Mouse (Mus musculus) thymus, postnatal 4 days (tissue): ENCODE measurements at regions not wholly inside any gene's neighbourhood (a gene's known extent, or its start where the extent isn't known, plus 50 kb on each side); places are given as distances from the start of the nearest gene placed in this dataset.

Experiments
- DNase-seq: peaks from one replicate; pipeline ENCODE4 v3.0.0; 2021

DNA sequence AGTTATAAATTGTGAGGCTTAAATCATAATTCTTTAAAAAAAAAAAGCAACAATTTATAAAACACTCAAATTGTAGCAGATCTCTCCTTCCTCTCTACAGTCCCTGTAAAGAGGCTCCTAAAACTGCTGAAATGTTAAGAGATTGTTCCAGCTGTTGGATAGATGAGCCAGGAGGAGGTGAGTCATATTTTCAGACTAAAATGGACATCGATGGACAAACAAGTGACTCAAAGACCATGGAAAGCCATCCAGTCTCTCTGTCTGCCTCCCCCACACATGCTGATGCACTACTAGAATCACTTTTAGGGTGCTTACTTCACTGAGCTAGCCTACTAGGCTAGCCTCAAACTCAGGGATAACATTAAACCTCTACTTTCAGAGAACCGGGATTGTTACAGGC, 561.5 kb downstream of the Tmem114 start:
- DNase-seq, result no peak

DNA sequence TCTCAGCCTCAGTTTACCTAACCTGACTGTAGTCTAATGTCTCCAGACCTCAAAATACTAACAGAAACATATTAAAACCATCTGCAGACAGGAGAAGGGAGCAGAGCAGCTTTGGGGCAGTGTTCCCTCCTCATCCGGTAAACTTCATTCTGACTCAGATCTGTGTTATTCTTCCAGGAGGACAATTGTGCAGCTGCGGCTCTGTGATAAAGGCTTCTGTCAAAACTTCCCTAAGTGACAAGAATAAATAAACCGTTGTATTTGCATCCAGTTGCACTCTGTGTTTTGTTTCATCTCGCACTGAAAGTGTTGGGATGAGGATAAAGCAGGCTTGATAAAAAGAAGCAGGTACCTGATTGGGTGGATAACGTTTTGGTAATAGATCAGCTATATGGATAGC, 585.8 kb downstream of the Tmem114 start:
- no peak for DNase-seq

DNA sequence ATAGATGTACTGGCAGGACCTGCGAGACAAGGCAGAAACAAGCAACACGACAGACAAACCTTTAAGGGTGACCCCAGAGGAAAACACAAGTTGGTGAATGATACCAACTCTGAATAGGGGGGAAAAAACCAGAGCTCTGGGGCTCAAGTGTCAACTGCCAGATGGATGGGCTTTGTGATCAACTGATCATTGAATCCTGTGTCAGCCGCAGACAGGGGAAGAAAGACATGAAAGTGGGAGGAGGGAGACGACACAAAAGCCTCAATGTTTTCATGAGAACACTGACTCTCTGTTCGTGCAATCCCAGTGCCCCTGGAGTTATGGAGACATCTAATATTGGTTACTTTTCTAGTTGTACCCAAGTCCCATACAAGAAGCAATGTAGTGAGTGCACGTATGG, 593.8 kb downstream of the Tmem114 start:
- DNase-seq, result no peak

DNA sequence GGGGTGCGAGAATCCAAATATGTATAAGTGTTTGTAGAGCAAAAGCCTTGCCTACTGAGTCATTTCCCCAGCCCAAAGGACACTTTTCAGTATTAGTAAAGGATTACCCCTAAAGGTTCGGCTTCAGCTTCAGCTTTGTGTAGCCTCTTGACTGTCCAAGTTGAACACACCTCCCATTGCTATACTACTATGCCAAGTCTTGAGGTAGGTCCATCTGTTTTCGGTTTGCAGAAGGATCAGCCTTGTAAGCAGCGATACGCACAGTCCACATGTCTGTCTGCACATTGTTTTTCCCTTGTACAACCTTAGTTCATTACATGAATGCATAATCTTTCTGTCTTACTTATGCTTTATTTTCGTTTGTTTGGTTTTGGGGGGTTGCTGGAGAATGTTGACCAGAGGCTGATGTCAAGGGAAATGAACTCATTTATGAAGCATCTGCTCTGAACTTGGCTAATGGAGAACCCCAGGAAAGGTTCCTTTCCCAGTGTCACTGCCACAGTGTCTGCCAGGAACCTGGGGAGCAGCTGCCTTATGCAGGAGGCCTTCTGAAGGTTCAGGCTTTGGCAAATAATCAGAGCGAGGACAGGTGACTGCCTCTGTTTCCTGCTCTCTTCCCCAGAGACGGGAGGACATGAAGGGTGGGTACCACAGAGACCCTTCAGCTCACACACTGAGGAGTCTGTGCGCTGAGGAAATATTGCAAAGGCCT, 594.8 kb downstream of the Tmem114 start:
- no peak for DNase-seq

DNA sequence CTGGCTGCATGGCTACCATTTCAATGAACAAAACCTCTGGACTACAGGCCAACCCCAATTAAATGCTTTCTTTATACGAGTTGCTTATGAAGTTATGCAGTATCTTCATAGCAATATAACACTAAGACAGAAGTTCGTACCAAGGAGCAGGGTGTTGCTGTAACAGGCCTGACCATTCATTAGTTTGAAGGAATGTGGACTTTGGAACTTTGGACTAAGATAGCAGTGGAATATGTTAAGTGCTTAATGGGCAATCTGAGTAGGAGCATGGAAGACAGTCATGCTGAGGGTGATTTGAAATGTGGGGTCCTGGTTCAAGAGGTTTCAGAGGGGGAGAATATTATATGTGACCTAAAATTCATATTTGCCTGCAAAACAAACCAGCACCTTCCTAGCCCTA, 623.8 kb downstream of the Tmem114 start:
- DNase-seq, result no peak

DNA sequence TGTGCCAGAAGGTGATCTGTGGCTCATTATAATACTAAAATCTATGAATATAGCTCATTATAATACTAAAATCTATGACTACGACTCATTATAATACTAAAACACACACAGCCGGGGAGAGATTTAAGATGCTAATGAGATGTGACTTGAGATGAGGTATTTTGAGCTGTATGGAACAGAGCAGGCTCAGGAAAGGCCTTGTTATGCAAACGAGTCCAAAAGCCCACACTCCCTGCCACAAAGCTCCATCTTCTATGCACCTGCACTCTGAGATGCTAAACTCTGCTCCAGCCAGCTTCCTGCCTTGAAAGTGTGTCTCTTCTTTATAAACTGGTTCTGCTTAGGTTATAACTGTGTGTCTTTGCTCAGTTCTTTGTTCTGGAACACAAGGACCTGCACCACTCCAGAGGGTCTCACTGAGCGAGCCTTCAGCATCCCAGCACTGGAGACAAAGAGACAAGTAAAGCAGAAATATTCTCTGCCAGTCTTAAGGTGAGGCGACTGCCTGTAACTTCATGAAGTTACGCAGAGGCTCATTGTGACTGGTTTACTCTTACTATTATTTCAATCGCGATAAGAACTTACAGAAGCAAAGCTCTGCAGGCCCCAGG, 627.7 kb downstream of the Tmem114 start:
- peak; percentile 30 for DNase-seq

DNA sequence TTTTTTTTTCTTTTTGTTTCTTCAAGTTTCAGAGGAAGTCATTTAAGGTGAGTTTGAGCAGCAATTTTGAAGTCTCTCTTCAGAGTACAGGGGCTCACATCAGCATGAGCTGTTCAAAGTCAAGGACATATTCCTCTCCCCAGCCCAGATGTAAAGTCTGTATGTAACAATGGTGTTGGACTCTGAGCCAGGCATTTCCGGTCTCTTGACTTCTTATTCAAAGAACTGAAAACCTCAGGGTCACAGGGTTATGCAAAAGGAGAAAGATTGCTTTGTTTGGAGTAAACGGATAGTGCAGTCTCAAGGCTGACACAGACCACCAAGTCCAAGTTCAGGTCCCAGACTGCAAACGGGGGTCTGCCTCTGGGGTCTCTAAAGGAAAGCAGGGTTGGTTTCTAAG, 629.4 kb downstream of the Tmem114 start:
- no peak for DNase-seq

DNA sequence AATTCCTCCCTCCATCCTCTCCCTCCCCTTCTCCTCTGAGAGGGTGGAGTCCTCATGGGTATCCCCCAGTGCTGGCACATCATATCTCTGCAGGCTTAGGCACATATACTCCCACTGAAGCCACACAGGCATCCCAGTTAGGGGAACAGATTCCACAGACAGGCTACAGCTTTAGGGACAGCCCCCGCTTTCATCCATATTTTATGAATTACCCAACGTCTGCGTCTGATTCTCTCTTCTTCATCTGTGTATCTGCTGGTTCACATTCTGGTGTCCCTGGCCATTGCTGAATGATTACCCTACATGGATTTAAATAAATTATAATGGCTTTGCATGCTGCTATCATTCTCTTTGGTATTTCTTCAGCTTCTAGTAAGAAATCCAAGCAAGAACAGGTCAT, 632.4 kb downstream of the Tmem114 start:
- DNase-seq, result no peak

DNA sequence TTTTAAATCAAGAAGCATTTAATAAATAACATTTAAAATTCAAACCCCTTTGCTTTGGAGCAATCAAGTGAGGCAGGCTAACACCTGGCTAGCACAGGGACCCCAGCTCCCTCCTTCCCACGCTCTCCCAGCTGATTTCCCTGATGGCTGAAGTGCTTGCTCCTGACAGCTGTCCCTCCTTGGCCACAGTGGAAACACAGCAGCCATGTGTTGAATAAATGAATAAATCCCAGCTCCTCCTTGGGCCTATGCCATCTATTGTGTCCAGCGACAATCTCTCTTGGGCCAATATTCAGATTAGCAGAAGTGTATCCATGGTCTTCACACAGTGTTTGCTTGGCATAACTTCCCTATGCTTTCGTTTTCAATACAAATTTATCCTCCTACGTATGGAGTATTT, 634.7 kb downstream of the Tmem114 start:
- no peak for DNase-seq

DNA sequence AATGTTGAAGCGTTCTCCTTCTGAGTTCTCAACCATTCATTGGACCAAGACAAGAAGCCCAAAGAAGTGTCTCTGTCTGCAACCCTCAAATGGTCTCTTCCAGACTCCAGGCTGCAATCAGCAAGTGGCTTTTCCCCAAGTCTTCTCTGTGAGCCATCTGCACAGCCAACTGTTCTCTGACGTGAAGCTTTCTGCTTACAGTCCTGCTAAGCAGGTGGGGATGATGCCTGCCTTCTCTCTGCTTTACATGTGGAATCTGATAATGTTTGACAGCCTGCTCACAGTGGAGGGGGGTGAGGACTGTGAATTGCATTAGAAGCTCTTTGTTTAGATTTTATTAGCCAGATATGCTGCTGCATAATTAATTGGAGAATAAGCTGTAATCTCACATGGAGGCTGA, 636.7 kb downstream of the Tmem114 start:
- no peak for DNase-seq

DNA sequence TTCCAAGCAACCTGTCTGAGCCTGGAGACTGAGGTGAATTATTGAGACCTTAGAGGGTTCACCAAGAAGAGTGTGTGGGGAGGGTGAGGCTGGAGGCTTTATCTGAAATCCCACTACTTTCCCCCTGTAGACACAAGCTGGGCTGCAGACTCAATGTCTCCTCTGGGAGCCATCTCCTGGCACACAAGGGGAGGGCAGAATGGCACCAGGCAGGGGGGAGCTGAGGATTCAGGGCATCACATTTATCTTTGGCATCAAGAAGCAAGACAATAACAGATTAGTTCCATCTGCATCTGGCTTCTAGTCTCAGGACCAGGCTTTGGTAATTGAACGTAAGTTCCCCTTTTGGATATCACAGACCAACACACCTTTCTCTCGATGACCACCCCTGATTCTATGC, 643.4 kb downstream of the Tmem114 start:
- DNase-seq, result no peak

DNA sequence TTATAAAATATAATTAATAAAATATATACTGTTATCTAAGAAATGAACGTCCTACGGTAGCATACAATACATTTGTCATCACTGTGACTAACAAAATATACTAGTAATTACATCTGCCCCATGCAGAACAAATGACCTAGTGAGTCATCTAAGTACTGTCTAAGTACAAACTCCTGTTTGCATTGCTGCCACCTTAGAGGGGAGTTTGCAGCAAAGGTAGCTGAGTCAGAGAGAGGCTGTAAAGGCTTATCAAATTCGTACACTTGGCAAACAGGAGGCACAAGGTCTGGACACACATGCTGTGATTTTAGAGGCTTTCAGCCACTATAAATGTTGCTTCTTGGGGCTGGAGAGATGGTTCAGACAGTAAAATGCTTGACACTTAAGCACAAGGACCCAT, 649.3 kb downstream of the Tmem114 start:
- DNase-seq, result no peak

DNA sequence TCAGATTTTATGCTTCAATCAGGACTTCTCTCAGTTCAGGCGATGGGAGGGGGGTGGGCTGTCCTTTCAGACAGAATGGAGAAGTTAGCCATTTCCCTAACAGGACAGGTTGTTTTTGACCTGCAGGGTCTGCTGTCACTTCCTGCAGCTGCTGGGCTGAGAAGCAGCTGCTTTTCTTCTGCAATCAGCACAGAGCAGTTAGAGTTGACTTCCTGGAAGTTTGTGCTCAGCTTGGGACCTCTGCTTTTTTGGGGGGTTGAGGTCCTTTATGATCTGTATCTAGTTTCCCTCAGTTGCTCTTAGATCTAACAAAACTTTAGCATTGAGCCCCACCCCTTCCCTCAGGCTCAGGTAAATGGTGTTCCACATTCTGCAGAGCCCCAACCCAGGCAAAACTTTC, 656.5 kb downstream of the Tmem114 start:
- peak; percentile 52 for DNase-seq

DNA sequence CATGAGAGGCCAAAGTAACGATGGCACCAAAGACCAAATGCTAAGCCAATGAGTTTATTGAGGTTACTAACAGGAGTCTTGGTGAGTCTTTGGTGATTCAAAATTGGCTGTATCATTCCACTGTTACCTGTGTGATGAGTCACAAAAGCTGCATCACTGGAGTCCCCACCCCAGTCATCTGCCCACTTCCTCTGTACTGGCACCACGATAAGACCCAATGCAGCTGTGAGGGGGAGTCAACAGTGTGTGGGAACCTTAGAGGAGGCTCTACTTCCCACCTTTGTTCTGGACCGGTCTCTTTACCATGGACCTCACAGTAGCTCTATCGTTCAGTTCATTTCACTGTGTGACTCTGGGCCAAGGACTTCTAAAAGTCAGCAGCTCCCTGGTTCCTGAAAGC, 657.2 kb downstream of the Tmem114 start:
- DNase-seq, result peak; percentile 45

DNA sequence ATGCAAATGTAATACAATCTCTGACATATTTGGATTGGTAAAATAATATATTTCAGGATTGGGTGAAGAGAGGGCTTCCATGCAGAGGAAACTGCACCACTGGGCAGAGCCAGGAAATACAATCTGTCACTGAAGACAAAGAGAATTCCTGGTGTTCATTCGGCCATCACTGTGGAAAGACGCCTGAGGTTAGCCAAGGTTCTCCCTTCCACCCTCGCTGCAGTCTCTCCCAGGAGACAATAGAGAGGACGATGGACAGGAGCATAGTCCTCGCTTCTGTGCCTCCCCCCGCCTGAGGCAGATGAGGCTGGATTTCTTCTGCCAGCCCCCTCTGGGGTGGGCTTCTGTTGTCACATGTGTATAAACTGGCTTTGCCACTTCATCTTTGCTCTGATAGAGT, 660.6 kb downstream of the Tmem114 start:
- DNase-seq, result no peak

DNA sequence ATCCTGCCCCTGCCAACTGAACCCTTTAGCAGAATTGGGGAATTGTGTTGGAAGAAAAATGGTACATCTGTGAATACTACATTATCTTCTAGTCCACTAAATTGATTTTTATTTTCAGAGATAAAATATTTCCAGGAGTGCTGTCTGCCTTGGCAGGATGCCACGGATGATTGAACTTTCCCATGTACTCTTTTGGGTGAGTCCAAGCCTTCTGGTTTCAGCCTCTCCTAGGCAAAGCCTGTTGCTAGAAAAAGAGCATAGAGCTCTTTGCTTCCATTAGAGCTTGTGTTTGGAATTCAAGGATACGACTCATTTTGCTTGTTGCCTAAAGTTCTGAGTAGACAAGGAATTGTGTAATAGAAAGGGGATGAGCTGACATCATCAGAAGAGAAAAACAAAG, 696.8 kb downstream of the Tmem114 start:
- no peak for DNase-seq

DNA sequence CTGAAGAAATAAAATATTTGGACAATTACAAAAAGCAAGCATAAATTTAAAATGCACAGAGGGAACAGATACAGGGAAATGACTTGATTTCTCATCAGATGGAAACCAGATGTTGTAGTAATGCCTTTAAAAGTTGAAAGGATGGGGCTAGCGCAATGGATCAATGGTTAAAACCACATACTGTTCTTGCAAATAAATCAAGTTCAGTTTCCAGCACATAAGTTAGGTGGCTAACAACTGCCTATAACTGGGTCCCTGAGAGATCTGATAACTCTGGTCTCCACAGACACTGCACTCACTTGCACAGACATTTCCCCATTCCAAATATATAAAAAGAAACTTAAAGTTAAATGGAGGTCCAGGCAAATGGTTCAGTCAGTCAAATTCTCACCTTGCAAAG, 699.7 kb downstream of the Tmem114 start:
- DNase-seq, result no peak

DNA sequence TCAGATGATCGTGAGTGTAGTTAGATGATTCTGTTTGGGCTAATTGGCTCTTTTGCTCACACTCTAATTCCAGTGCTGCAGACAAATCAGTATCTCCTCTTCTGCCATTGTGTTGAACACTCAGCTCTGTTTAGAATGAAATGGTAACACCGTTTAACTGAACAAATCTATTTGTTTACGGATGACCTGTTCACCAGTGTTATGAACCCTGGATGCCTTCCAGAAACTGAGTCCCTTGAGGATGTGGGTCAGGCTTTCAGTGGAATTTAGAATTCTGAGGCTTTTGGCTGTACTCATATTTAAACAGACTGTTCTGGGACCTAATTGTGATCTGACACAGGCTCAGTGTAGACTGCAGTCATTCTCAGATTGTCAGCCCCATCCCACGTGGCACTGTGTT, 723.5 kb downstream of the Tmem114 start:
- no peak for DNase-seq

DNA sequence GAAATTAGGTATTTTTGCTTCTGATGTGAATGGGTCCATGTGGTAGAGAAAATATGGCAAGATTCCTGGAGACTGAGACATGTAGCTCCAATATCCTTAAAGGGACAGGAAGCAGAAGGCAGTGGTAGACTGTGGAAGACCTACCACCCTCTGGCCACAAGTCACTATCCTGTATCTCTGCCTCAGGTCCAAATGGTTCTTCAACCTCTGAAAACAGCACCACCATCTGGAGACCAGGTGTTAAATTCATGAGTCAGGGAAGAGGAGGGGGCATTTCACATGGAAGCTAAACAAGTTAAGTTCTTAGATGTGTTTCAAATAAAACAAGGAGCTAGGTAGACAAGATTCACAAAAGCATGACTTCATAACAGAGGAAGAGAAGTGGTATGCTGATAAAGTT, 739.5 kb downstream of the Tmem114 start:
- DNase-seq, result no peak

DNA sequence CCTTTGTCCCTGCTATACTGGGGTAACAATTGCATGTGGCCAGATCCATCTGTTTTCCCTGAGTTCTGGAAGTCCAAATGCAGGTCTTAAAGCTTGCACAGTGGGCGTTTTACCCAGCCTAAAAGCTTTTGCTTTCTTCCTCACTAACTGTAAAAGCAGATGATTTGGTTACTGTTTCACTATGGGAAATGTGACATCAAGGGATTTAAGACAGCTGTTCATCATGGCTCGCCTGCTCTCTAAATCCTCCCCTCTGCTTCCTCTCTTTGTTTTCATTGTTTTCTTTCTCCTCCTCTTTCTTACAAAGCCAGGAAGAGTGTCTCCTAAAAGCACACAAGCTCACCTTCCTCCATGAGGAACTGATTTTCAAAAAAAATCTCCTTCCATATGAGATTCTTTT, 758.8 kb downstream of the Tmem114 start:
- DNase-seq, result no peak

DNA sequence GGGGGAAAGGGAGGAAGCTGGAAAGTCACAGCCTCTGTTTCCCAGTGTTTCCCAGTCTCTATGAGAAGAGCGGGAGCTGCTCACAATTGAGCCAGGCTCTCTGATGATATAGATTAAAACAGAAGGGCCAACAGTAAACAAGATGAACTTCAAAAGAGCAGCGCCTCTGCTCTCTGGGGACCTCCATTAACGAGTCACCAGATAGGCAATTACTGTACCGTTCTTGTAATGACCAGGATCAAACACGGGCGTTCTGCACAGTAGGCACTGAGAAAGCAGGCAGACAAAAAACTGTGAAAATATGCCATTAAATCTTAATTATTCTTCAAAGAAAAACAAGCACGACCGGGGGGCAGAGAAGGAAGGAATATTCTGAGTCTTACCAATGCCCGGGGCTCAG, 766.8 kb downstream of the Tmem114 start:
- no peak for DNase-seq

DNA sequence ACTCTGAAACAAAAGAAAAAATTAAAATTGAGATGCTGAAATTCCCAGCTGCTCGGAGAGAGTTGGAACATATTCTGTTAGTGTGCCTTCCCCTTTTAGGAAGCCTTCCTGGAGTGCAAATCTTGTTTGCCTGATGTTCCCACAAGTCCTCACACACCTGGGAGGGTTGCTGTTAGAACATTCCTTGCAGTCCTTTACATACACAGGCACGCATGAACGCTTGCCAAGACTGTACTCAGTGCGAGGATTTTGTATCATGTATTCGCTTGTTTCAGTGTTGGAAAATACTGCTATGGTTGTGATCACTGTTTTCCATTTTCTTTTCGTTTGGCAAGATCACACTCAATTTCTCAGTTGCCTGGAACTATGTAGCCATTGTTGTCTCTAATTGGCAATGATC, 770.5 kb downstream of the Tmem114 start:
- DNase-seq, result no peak

DNA sequence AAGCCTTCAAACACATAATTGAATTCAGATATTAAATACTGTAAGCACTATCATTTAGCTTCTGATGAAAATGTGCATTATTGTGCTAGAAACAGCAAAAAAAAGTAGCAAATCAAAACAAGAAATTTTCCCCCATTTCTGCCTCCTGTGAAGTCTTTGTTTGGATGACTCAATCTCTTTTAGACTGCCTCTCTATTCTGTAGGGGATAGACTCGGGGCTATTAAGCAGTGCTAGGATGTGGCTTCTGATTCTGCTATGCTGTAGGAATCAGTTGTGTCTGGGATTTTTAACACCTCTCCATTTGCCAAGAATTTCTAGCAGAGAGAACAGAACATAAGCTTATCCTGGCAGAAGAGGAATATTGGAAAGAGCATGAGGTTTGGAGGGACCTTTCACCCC, 775.2 kb downstream of the Tmem114 start:
- no peak for DNase-seq

DNA sequence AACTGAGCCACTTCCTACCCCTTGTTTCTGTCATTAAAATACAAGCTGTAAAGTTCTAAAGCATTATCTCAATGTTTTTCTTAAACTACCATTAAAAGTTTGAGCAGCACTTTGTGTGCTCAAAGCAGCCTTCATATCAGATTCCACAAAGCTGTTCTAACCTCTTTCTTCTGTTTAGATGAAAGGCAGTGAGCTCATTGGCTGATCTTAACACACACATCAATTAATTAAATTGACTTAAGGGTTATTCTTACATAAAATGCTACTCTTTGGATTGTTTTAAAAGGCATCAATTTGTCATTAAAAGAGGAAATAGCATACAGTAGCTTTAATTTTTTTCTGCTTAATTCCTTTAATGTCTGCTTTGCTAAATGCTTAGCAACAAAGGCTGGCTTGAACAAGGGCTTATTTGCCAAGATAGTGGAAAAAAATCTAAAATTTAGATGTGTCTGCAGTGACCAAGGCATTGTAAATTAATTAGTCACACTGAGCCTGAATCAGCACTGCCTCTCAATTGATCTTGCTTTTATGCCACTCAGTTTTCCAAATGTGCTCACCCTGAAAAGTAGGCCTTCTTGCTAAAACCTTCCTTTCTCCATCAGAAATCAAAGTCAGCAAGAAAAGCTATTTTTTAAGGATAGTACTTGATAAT, 777.5 kb downstream of the Tmem114 start:
- no peak for DNase-seq

DNA sequence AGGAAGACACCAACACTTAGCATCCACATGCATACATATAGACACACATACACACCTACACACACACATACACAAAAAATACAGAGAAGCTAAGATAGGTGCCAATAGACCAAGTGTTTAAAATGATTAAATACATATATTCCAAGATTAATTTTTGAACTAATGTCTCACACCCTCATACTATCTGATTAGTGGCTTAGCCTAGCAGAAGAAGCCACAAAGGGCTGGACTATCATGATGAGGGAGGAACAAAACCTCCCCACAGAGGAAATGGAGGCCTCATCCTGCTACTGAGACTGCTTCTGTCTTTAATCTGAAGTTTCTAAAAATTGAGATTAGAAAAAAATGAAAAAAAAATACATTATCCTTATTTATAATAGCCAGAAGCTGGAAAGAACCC, 780.6 kb downstream of the Tmem114 start:
- no peak for DNase-seq
